Mouse (Mus musculus): ENCODE data around the gene Tdp1. TPM values are rescaled to one million over a fixed set of nuclear protein-coding genes. Genes with fewer than 3 reads are reported as not detected.

The Tdp1 gene
- 10 to 100 TPM; 24.2 to 29.4 (median 25.9) TPM for total RNA-seq (2022)

DNA sequence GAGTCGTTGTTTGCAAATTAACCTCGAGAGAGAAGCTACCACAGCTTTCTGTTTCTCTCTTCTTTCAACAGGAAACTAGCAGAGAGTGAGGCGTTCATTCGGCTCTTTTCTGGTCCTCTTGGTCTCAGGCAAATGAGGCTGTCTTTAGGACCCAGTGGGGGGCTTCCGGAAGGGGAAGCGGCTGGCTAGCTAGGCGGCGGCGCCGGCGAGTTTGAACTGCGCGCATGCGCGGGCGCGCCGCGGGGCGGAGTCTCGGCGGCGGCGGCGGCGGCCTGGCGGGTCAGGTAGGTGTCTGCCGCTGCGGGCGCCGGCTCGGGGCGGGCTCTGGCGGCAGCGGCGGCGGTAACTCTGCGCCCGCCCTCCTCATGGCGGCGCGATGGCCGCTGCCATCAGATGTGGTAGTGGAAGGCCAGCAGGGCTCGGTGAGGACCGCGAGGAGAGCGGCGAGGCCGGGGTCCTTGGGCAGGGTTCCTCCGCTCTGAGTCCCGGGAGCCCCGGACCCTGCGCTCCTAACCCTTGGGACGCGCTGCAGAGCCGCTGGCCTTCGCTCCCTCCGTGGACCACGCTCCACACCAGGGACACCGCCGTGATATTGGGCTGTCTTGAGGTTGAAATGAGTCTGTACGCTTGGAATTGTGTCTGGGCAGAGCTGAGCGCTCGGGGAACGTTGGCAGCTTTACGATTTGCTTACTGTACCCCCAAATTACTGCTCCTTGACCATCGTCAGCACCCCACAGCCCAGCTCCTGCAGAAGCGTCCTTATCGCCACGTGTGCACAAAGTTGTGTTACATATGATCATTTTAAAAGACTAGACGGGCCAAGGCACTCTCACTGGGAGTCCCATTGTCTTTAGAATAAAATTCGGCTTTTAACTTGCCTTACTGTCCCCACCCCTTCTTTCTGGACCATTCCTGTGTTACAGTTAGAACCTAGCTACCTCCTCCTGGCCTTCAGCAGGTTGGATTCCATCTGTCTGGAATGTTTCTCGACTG, at the start of gene Tdp1, which contains the start of gene Efcab11:
Gene Tdp1 (plus strand): TSS at position 249 of the 993 bp plus-strand sequence.
Gene Efcab11 (minus strand): TSS at position 171 of the 993 bp plus-strand sequence.
- DNase-seq (ENCODE audit: low spot score in 2 of 2), result peak; percentile 76 to 88

DNA sequence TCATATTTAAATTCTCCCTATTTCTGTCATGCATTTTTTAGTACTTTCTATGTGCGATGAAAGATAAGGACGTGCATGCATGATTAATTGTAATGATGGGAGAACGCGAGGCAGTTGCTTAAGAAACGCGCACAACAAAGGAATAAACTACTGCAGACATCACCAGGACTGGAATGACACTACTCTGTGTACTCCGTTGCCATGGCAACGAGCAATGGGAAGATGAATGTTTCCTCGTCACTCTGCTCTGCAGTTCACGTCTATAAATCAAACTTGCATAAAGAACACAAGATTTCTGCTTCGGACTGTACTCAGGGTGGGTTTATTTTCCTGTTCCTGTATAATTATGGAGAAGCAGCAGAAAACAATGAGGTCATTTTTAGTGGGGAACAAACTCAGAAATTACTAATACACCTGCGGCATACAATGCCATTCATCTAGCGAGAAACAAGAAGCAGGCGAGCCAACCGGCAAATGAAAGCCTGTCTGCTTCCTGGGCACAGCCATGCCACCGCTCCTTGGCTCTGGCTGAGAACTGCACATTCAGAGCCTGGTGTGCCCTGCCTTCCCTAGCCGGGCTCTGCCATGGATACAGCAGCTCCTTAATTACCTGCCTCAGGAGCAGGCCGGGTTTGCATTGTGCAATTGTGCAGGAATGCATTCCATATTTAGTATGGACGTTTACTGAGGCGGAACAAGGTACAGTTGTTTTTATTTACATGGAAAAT, 47.7 kb upstream of the Tdp1 start:
- DNase-seq (ENCODE audit: low spot score in 2 of 2), result peak; percentile 32 to 51

DNA sequence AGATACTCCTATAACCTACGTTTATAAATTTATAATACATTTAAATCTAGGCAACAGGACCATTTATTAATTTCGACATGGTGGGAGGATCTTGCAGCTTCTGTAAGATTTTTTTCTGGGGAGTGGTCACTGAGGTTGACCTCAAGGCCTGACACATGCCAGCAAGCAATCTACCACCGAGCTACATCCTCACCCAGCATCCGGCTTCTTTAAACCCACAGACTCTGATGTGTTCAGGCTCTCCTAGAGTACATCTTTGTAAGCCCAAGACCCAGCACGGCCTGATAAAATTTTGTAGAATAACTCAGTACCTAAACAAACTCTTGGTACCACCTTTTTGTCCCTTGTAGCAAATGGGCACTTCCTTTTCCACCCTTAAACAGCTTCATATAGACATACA, 46.8 kb upstream of the Tdp1 start:
- no peak for DNase-seq (ENCODE audit: low spot score in 2 of 2)

DNA sequence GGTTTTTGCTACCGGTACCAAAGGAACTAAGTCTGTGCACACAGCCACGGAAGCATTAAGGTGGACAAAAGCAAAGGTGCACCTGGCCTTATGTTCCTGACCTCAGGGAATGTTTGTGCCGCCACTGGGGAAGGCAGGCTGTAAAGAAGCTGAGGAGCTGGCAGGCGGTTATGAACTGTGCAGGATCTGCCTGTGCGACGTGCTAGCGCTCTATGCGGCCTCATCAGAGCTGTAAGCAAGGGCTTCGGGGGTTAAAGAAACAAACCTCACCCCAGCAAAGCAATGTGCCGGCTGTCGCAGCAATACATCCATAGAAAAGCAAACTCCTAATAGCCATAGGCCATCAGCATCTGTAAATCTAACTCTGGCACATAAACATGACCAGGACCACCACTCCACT, 46.2 kb upstream of the Tdp1 start:
- no peak for DNase-seq (ENCODE audit: low spot score in 2 of 2)

DNA sequence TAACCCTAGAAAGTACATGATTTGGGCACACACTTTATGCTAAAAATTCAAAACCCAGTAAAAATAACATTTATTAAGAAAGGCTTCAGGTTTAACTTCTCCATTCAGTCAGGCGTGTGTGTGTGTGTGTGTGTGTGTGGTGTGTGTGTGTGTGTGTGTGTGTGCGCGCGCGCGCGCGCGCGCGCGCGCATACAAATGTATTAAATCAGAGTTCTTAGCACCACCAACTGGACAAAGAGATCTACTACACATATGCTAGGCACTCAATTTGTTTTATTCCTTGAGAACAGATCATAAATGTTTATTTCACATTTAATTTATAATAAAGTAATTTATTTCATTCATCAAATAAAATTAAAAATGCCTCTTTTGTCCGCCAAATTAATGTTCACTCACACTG, 45.6 kb upstream of the Tdp1 start:
- DNase-seq (ENCODE audit: low spot score in 2 of 2), result no peak

DNA sequence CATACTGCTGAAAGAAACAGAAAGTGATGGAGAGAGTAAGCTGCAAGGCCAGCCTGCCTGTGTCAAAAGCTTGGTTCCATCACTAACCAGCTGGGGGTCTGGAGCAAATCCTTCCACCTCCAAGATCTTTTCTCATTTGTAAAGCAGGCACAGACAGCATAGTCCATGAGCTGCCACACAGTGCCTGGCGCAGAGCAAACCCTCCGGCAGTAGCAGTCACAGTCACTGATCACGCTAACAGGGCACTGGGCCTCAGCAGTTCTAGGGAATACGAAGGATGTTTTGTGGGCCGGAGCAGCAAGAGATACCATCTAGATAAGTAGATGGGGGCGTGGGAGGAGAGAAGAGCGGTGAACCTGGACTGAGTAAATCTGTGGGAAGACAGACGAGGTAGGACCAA, 39.4 kb upstream of the Tdp1 start:
- no peak for DNase-seq (ENCODE audit: low spot score in 2 of 2)

DNA sequence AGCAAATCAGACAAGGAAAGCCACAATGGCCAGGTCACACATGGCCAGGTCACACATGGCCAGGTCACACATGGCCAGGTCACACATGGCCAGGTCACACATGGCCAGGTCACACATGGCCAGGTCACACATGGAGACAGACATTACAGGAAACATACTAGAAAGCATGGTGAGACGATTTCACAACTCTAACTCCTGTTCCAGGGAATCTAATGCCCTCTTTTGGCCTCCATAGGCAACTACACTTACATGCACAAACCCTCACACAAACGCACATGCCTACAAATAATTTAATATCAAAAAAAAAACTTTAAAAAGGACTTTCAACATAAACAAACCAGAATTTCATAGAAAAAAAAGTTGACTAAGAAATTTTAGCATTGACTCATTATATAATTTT, 34.3 kb upstream of the Tdp1 start:
- DNase-seq (ENCODE audit: low spot score in 2 of 2), result no peak

DNA sequence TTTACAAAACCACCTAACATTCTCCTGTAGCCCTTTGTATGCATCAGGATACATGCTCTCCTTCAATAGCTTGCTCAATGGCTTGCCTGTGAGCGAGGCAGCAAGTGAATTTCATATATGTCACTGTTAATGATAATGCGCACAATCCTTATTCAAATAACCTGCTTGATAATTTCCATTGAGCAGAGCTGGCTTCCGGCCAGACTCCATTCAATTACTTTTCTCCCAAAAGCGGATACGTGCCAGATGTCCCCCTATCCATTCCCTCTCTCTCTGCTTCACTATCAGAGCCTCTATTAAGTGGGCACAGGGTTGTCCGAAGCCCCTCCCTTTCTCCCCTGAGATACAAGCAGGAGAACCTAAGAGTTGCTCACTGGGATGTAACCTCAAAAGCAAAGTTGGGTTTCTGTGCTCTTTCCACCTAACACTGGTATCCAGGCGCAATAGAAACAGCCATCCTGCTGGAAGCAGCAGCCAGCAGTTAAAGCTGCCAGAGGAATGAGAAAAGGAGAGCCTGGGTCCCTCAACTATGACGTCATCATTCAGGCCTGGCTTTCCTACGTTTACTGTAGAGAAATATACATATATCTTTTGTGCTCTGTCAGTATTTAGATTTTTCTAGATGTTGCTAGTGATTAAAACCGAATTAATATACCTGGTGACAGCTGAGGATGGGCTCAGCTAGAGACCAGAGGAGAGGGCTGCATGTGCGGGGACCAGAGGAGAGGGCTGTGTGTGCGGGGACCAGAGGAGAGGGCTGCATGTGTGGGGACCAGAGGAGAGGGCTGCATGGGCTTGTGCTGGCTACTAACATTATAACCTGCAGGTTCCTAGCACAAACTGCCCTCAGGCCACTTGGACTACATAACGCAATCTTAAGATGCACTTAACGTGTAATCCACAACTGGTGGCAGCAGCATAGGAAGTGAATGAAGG, 30.7 kb upstream of the Tdp1 start:
- DNase-seq (ENCODE audit: low spot score in 2 of 2), result no peak

DNA sequence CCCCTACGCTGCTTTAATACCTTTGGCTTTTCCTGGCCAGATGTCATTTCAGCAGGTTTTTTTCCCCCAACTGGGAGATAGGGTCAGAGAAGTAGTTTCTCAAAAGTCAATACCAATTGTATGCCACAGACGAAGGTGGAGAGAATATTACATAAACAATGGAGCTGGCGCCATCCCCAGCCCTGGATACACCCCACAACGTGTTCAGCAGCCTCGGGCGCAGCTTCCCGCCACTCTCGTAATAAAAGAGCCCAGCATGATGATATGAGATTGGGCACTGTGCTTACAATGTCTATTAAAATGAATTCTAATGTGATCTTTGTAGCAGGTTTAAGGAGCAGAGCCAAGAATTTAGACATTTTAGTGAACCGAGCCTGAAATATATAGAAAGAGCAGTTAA, 28.3 kb upstream of the Tdp1 start:
- DNase-seq (ENCODE audit: low spot score in 2 of 2), result no peak

DNA sequence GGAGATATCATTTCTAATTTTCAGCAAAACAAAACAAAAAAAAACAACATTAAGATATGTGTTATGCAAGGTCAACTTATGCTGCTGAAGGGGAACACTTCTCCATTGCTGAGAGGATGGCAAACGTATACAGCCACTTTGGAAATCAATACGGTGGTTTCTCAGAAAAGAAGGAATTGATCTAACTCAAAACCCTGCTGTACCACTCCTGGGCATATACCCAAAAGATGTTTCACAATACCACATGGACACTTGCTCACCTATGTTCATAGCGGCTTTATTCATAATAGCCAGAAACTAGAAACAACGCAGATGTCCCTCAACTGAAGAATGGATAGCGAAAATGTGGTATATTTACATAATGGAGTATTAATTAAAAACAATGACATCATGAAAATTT, 25.7 kb upstream of the Tdp1 start:
- DNase-seq (ENCODE audit: low spot score in 2 of 2), result no peak

DNA sequence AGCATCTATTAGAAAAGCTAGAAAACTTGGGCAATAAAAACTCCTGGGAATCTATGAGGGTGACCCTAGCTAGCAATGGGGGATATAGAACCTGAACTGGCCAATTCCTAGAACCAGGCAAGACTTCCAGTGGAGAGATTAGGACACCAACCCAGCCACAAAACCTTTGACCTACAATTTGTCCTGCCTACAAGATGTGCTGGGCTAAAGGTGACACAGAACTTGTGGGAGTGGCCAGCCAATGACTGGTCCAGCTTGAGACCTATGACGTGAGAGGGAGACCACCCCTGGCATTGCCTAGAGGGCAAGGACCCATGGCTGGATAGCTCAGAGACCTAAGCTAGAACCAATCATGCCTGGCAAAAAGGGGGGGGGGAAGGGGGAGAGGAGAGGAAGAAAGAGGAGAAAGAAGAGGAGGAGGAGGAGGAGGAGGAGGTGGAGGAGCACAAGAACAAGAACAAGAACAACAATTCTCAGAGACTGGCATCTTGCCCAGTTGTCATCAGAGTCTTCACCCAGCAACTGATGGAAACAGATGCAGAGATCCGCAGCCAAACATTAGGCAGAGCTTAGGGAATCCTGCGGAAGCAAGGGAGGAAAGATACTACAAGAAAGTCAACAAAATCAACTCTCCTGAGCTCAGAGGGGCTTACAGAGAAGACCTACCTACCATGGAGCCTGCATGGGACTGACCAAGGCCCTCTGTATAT, 24.8 kb upstream of the Tdp1 start:
- no peak for DNase-seq (ENCODE audit: low spot score in 2 of 2)

DNA sequence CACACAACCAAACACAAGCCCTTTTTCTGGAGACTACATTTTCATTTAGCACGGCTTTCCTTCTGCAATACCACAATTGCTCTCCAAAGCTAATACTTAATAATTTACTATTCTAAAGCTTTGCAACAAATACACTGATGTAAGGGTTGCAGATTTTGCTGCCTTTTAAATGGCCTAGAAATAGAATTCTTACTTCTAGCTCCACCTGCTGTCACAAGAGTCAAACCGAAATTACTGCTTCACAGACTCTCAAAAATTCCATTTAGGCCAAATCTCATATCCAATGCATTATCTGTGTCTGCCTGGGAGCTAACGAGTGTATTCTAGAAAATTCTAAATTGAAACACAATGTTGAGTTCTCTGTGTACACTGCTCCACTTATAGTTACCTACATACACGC, 23.3 kb upstream of the Tdp1 start:
- DNase-seq (ENCODE audit: low spot score in 2 of 2), result no peak

DNA sequence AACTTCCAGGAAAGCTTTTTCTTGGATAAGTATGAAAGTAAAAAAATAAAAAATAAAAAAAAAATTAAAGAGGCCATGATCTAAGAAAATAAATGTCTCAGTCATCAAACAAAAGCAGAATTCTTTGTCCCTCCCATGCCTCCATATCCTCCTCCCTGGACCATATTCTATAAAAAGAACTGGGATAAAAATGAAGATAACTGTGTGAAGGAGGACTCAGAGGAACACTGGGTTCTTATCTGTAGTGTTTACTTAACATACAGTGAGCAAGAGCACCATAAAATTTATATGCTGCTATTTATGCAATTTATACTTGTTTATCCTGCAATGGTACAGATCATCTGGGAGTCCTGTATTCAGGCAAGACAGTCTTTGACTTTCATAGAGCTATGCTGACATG, 19.7 kb upstream of the Tdp1 start:
- DNase-seq (ENCODE audit: low spot score in 2 of 2), result no peak

DNA sequence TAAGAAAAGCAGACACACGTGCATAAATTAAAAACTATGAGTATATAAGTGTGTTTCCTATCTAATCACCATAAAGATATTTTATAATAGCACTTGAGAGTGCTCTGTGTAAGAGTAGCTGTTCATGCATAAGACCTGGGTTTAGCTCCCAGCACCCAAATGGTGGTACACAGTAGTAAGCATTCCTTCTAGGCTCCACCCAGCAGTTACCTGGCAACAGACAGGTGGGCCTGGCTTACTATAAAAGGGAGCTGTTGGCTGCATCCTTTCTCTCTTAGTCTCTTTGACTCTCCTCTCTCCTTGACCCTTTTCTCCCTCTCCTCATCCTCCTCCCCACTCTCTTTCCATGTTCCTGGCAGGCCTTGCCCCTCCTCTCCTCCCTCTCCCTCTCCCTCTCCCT, 15.5 kb upstream of the Tdp1 start:
- no peak for DNase-seq (ENCODE audit: low spot score in 2 of 2)

DNA sequence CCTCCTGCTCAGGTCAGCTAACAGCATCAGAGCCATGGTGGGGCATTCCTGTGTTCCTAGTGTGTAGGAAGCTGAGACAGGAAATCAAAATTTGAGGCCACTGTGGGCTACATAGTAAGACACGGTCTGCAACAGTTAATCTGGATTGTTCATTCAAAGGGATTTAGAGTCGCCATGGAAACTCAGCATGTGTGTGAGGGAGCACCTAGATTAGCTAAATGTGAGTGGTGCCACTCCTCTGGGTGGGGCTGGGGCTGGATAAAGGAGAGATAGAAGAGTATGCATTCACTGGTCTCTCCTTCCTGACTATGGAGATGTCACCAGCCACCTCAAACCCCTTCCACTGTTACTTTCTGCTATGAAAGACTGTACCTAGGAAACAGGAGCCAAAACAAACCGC, 10.9 kb upstream of the Tdp1 start:
- DNase-seq (ENCODE audit: low spot score in 2 of 2), result no peak

DNA sequence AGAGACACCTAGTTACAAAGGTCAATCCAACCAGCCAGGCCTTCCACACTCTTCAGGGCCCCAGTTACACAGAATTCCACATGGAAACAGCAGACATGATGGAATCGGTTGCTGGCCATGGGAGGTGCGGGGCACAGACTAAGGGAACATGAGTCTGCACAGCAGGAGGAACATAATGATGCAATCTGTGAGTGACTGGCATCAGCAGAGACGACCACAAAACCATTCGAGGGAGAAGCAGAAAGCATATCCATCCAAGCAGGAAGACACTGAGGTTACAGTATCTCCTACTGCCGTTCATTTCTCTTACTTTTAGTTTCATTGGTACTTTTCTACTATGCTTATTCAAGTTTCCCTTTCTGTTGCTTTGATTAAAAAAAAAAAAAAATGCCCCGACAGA, 9.7 kb upstream of the Tdp1 start:
- DNase-seq (ENCODE audit: low spot score in 2 of 2), result no peak

DNA sequence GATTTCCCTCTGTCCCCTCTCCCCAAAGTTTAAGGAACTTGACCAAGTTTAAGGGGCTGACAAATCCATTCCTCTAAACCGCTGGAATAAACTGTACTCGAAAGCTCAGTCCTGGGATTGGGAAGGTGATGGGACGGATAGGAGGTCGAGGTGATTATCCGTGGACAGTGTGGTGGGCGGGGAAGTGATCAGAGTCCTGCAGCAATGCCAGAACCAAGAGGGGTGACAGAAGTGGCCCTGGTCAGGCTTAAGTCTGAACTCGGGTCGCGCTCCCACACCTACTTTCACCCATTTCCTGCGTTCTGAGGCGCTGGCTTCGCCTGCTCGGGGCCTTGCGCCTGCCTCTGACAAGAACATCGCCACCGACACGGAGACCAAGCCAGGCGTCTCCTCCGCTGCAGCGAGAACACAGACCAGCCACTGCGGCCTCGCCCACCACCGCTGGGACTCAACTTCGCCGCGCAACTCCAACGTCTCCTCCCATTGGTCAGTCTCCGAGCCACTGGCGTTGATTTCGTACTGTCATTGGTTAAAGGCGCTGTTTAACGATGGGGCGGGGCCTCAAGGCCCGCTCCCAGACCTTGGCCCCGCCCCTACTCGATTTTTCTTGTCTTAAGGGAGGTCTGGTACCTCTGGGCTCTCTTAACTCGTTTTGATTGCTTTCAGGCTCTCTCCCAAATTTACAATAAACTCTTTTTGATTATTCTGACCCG, 1.2 kb upstream of the Tdp1 start:
- DNase-seq (ENCODE audit: low spot score in 2 of 2), result peak; percentile 73 to 75

DNA sequence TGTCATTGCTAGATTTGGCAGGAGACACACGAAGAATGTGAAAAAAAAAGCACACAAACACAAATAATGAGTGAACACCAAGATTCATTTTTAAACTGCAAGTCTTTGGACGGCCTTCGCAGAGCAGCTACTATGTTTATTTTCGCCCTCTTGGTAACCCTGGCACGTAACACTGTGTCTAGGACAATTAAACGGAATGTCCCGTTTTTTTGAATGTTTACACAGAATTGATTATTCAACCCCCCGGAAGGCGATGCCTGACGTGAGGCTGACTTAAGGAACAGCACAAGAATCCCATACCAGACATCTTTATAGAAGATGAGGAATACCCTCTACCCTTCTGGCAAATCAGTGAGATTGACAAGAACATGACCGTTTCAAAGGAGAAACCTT, 608 bp upstream of the Tdp1 start:
- DNase-seq (ENCODE audit: low spot score in 2 of 2), result no peak

DNA sequence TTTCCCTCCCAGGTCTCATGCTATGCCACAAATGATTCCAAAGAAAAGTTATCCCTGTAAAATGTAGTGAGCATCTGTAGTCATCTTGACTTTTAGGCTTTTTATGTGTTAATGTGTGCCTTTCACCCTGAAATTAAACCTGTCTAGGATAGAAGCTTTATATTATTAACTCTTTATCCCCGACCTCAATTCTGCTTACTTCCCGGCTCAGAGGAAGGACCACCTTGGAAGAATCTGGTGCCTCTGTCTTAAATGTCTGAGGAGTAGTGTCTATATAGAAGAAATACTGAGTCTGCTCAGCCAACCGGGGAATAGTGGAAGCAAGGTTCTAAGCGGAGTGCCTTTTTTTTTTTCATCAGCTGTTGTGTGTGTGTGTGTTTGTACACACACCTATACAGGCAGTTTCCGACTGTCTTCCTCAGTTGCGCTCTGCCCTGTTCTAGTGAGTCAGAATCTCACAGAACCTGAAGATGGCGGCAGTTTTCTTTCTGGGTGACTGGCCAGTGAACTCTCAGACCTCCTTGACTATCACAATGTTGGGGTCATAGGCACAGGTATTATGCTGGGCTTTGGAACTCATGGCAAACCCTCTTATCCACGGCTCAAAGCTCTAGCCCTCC, 1.1 kb downstream of the Tdp1 start:
- DNase-seq (ENCODE audit: low spot score in 2 of 2), result no peak

DNA sequence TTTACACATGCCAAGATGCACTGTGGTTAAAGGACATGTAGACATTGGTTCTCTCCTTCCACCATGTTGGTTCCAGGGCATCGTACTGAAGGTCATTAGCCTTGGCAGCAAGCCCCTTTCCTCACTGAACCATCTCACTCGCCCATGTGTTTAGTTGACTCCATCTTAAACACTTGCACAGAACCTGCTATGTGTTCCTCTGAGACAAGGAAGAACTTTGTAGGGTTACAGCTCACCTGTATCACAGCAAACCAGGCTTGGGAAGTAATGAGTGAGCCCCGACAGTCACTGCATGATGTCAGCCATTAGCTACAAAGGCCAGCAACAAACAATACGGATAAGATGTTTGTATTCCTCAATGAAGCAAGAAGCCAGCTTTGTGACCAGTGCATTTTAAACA, 13.5 kb downstream of the Tdp1 start:
- DNase-seq (ENCODE audit: low spot score in 2 of 2), result no peak
